Mouse (Mus musculus) lung, postnatal 0 days (tissue): ENCODE results near the gene Anapc15-ps.
A peak's percentile ranks its signal among the peaks of the same experiment; 100 is the strongest.

Experiments
- CTCF ChIP-seq: IDR thresholded peaks from 2 replicates; pipeline ENCODE4 v1.5.1; 2016; ENCODE audit warnings: antibody characterized with exemption, mild to moderate bottlenecking
- EP300 ChIP-seq: IDR thresholded peaks from 2 replicates; pipeline ENCODE4 v1.6.1; 2016; ENCODE audit warnings: antibody characterized with exemption, mild to moderate bottlenecking, control low read depth

- no peak for TF ChIP-seq CTCF
- 0 out of 2 replicates have a peak, but pooled peaks have one; percentile 29 for TF ChIP-seq EP300
Observed at GRCm38 (mm10) chr10:95680153-95681057, 7.2 kb upstream of the Anapc15-ps start.
